Mouse (Mus musculus): ENCODE data around the gene Krba1. TPM values are rescaled to one million over a fixed set of nuclear protein-coding genes. Genes with fewer than 3 reads are reported as not detected.

The Krba1 gene
- polyA plus RNA-seq, 1 experiment, result 6.6 TPM

DNA sequence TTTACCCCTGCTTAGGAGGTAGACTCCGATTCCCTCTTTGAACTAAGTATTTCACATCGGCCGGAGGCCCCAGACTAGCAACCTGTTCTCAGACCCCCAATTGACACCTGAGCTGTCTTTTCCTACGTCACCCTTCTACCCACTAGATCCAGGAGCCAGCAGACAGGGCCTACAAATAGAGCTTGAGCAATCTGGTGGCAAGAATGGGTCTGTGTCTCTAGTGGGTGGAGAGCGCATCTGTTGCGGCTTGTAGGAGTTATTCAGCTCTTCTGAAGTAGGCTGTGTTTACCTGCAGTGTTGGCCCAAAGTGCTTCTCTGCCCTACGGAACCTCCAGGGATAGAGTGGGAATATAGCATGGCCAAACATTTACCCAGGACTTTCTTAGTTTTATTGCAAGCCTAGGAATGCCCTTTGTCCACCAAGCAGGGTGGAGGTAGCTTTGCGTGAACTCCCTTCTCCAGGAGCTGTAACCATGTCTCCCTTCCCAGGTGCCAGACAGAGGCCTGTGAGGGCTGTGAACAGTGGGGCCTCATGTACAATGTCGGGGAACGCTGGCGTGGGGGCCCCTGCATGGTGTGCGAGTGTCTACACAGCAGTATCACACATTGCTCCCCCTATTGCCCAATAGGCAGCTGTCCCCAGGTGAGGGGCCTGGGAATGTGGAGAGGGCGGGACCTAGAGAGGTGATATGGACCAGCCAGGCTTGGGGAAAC is 69.7 kb downstream of the Krba1 start:
- Histone ChIP-seq H3K4me1 (ENCODE audit: control insufficient read depth, insufficient read depth, insufficient read length, low read length) (no peaks in the 10 kb centered on the region), H3K27ac (replicated peaks; ENCODE audit: low read depth, low read length) (no peak overlapping the region), H3K4me3 (ENCODE audit: insufficient read depth, low read depth, low read length) (no peak overlapping the region)

DNA sequence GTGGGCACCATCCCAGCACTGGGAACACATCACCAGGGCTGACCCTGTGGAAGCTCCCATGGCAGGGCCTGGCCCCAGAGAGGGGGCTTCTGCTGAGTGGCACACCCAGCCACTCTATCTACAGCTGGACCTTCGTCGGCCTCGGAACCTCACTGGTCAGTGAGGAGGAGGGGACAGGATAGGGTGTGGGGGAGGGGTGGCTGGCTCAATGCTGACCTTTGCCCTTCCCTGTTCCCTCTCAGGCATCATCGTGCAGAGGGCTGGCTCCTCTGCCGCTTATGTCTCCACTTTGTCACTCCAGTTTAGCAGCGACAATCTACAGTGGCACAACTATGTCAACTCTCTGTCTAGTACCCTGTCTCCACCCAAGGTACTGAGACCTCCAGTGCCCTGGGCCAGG is 71.3 kb downstream of the Krba1 start:
- H3K27ac ChIP-seq (replicated peaks; ENCODE audit: low read depth, low read length), result no peak overlapping the region
- no peak overlapping the region for H3K4me3 ChIP-seq (ENCODE audit: insufficient read depth, low read depth, low read length)
- H3K4me1 ChIP-seq (ENCODE audit: control insufficient read depth, insufficient read depth, insufficient read length, low read length), result no peaks in the 10 kb centered on the region

- Histone ChIP-seq H3K4me1 (ENCODE audit: control insufficient read depth, insufficient read depth, insufficient read length, low read length) (no peaks in the 10 kb centered on the region), H3K27ac (replicated peaks; ENCODE audit: low read depth, low read length) (no peak overlapping the region), H3K4me3 (ENCODE audit: insufficient read depth, low read depth, low read length) (no peak overlapping the region)
These were observed 72.1 kb downstream of the Krba1 start for GRCm38 (mm10) chr6:48467490-48467889.

Other genes with a start within 250 kb of the Krba1 start
- gene Zfp467, start 50.2 kb downstream of the Krba1 start, polyA plus RNA-seq (2012; ENCODE audit: insufficient read depth, insufficient read length, missing spikeins), result 41.3 and 44.0 TPM in 2 replicates
- gene Sspo, start 52.6 kb downstream of the Krba1 start, polyA plus RNA-seq (2012; ENCODE audit: insufficient read depth, insufficient read length, missing spikeins), result 0.25 TPM in 1 of 2 replicates, not detected in the other
- 3.1 and 4.0 TPM in 2 replicates for gene Atp6v0e2, start 142.0 kb downstream of the Krba1 start, polyA plus RNA-seq (2012; ENCODE audit: insufficient read depth, insufficient read length, missing spikeins)
- 9.1 and 22.4 TPM in 2 replicates for gene Lrrc61, start 159.2 kb downstream of the Krba1 start, polyA plus RNA-seq (2012; ENCODE audit: insufficient read depth, insufficient read length, missing spikeins)
- 260 and 356 TPM in 2 replicates for gene Rarres2, start 177.2 kb downstream of the Krba1 start, polyA plus RNA-seq (2012; ENCODE audit: insufficient read depth, insufficient read length, missing spikeins)
- not detected in 2 replicates for gene Gm45021, start 194.0 kb downstream of the Krba1 start, polyA plus RNA-seq (2012; ENCODE audit: insufficient read depth, insufficient read length, missing spikeins)
- 14.1 and 17.4 TPM in 2 replicates for gene Repin1, start 198.3 kb downstream of the Krba1 start, polyA plus RNA-seq (2012; ENCODE audit: insufficient read depth, insufficient read length, missing spikeins)
- not detected in 2 replicates for gene Gm44965, start 198.4 kb downstream of the Krba1 start, polyA plus RNA-seq (2012; ENCODE audit: insufficient read depth, insufficient read length, missing spikeins)
- 1.2 and 2.3 TPM in 2 replicates for gene Zfp775, start 206.5 kb downstream of the Krba1 start, polyA plus RNA-seq (2012; ENCODE audit: insufficient read depth, insufficient read length, missing spikeins)
- 2.3 and 2.9 TPM in 2 replicates for gene AI854703, start 231.2 kb downstream of the Krba1 start, polyA plus RNA-seq (2012; ENCODE audit: insufficient read depth, insufficient read length, missing spikeins)